Mouse (Mus musculus) bone marrow, adult 2 months (tissue): ENCODE results near the gene Lypd6b. TPM values are rescaled to one million over a fixed set of nuclear protein-coding genes. Genes with fewer than 3 reads are reported as not detected.

Source experiments
- H3K27ac ChIP-seq: fragments of 200-500 bp; 2 replicates; pipeline ENCODE4 v1.5.1; 2012; ENCODE audit warnings: low read depth, mild to moderate bottlenecking, control low read depth, inconsistent platforms, low read length; ENCODE audit not compliant: control insufficient read depth, poor library complexity, insufficient read depth
- H3K4me1 ChIP-seq: fragments of 200-500 bp; 2 replicates; pipeline ENCODE4 v1.6.1; 2011; ENCODE audit warnings: low read length; ENCODE audit not compliant: control insufficient read depth, insufficient read depth
- H3K4me3 ChIP-seq: fragments of 200-500 bp; replicated peaks from 2 replicates; pipeline ENCODE3; 2011; ENCODE audit warnings: mild to moderate bottlenecking, low read depth, low read length, control low read depth; ENCODE audit not compliant: control insufficient read depth
- CTCF ChIP-seq: fragments of 200-500 bp; IDR thresholded peaks from 2 replicates; pipeline ENCODE4 v1.5.1; 2011; ENCODE audit warnings: low read length, control low read depth; ENCODE audit not compliant: control insufficient read depth, insufficient read depth
- POLR2A ChIP-seq: fragments of 200-500 bp; IDR thresholded peaks from 2 replicates; pipeline ENCODE4 v1.6.1; 2011; ENCODE audit warnings: low read depth, mild to moderate bottlenecking, control low read depth, low read length, borderline replicate concordance; ENCODE audit not compliant: control insufficient read depth
- WGBS: fragments of 180-500 bp; shearing (Covaris S2); methylation state at CpG from one replicate; pipeline ENCODE4 v1.1.7; 2018; 5-methylcytosine and 5-hydroxymethylcytosine counted together
- polyA plus RNA-seq: library from polyadenylated mRNA; stranded (reverse); fragments of >200 nt; gene quantifications from 2 replicates; pipeline ENCODE4 v1.2.4, GENCODE M21; 2011; ENCODE audit warnings: low replicate concordance; ENCODE audit not compliant: missing spikeins, insufficient read depth, insufficient read length

Gene Lypd6b
- polyA plus RNA-seq, 1 experiment, result not detected

- H3K27ac ChIP-seq, result no peak overlapping the region
- TF ChIP-seq CTCF, result no peak
- no peak for TF ChIP-seq POLR2A
- no peak overlapping the region for H3K4me3 ChIP-seq
- 83% methylated on average over 5 of the region's 5 CpGs for WGBS
- no peaks in the 10 kb centered on the region; the same call in 1 of the 2 replicates for H3K4me1 ChIP-seq
Observed at GRCm38 (mm10) chr2:49818126-49818525, 30.6 kb downstream of the Lypd6b start.

GRCm38 (mm10) chr2:49822312-49822711 lies 34.8 kb downstream of the Lypd6b start:
- TF ChIP-seq CTCF (no peak), POLR2A (no peak)
- H3K4me1 ChIP-seq, result no peaks in the 10 kb centered on the region
- WGBS, result 76% methylated on average over 1 of the region's 1 CpGs
- H3K4me3 ChIP-seq, result no peak overlapping the region
- no peak overlapping the region for H3K27ac ChIP-seq

GRCm38 (mm10) chr2:49825588-49825987 lies 38.1 kb downstream of the Lypd6b start:
- 63% methylated on average over 1 of the region's 1 CpGs for WGBS
- H3K27ac ChIP-seq, result no peak overlapping the region

GRCm38 (mm10) chr2:49827756-49828155 lies 40.3 kb downstream of the Lypd6b start:
- no peak for TF ChIP-seq CTCF
- no peak for TF ChIP-seq POLR2A
- Histone ChIP-seq H3K27ac (no peak overlapping the region; the same call in 1 of the 2 replicates), H3K4me3 (no peak overlapping the region), H3K4me1 (no peaks in the 10 kb centered on the region)
- WGBS, result 66% methylated on average over 4 of the region's 4 CpGs

More at GRCm38 (mm10) chr2:49825588-49825987, 38.1 kb downstream of the Lypd6b start:
- H3K4me3 ChIP-seq, result no peak overlapping the region
- no peaks in the 10 kb centered on the region for H3K4me1 ChIP-seq
- TF ChIP-seq CTCF (no peak), POLR2A (no peak)

- TF ChIP-seq CTCF, result no peak
- TF ChIP-seq POLR2A, result no peak
- H3K27ac ChIP-seq, result no peak overlapping the region
- no peaks in the 10 kb centered on the region for H3K4me1 ChIP-seq
- WGBS, result 83% methylated on average over 3 of the region's 3 CpGs
- H3K4me3 ChIP-seq, result no peak overlapping the region
Observed at GRCm38 (mm10) chr2:49830369-49830768, 42.9 kb downstream of the Lypd6b start.

- Histone ChIP-seq H3K4me1 (no peaks in the 10 kb centered on the region), H3K4me3 (no peak overlapping the region), H3K27ac (no peak overlapping the region)
- TF ChIP-seq POLR2A (no peak), CTCF (no peak)
- 86% methylated on average over 9 of the region's 9 CpGs for WGBS
Observed at GRCm38 (mm10) chr2:49832277-49832803, 44.9 kb downstream of the Lypd6b start.

- no peak overlapping the region for H3K4me3 ChIP-seq
- WGBS, result 69% methylated on average over 12 of the region's 12 CpGs
- H3K4me1 ChIP-seq, result no peaks in the 10 kb centered on the region
- TF ChIP-seq CTCF (no peak), POLR2A (no peak)
- H3K27ac ChIP-seq, result no peak overlapping the region
Observed at GRCm38 (mm10) chr2:49837454-49838059, 50.1 kb downstream of the Lypd6b start.

- WGBS, result 89% methylated on average over 7 of the region's 7 CpGs
- TF ChIP-seq CTCF (no peak), POLR2A (no peak)
- Histone ChIP-seq H3K4me3 (no peak overlapping the region), H3K4me1 (no peaks in the 10 kb centered on the region), H3K27ac (no peak overlapping the region)
Observed at GRCm38 (mm10) chr2:49838611-49839010, 51.1 kb downstream of the Lypd6b start.
